Mouse (Mus musculus): ENCODE data around the gene Shc2. TPM values are rescaled to one million over a fixed set of nuclear protein-coding genes. Genes with fewer than 3 reads are reported as not detected.

Gene Shc2
- polyA plus RNA-seq, 1 experiment from 2014 or later = 2.1 TPM

- ATAC-seq (replicated peaks; ENCODE audit: low FRiP score) = no peak
- WGBS = 74% methylated on average over 2 of the region's 2 CpGs
Observed at GRCm38 (mm10) chr10:79660298-79660697, 22.6 kb upstream of the Shc2 start.

GRCm38 (mm10) chr10:79658829-79659228, 21.1 kb upstream of the Shc2 start:
- Histone ChIP-seq H3K9me3 (ENCODE audit: control insufficient read depth, low read length) (no peaks in the 10 kb centered on the region), H3K27me3 (replicated peaks; ENCODE audit: control insufficient read depth, insufficient read depth, low read length) (peaks cover 3% of the 10 kb centered on the region), H3K4me2 (no peak overlapping the region), H3K4me1 (replicated peaks; ENCODE audit: control insufficient read depth, insufficient read depth, low read length) (no peaks in the 10 kb centered on the region; the same call in 1 of the 2 replicates), H3K36me3 (ENCODE audit: control insufficient read depth, insufficient read depth, low read length) (no peaks in the 10 kb centered on the region), H3K9ac (ENCODE audit: low read depth, low read length) (no peak overlapping the region), H3K27ac (ENCODE audit: low read depth, low read length) (no peak overlapping the region), H3K4me3 (ENCODE audit: low read depth, low read length) (no peak overlapping the region)
- no peak for ATAC-seq (replicated peaks; ENCODE audit: low FRiP score)
- no peak for DNase-seq (ENCODE audit: low spot score)
- WGBS = 13% methylated on average over 4 of the region's 4 CpGs

More at GRCm38 (mm10) chr10:79660298-79660697, 22.6 kb upstream of the Shc2 start:
- H3K36me3 ChIP-seq (ENCODE audit: control insufficient read depth, insufficient read depth, low read length) = no peaks in the 10 kb centered on the region
- H3K4me2 ChIP-seq = no peak overlapping the region
- no peaks in the 10 kb centered on the region; the same call in 1 of the 2 replicates for H3K27me3 ChIP-seq (replicated peaks; ENCODE audit: control insufficient read depth, insufficient read depth, low read length)
- H3K27ac ChIP-seq (ENCODE audit: low read depth, low read length) = no peak overlapping the region
- no peak overlapping the region for H3K4me3 ChIP-seq (ENCODE audit: low read depth, low read length)
- no peaks in the 10 kb centered on the region for H3K9me3 ChIP-seq (ENCODE audit: control insufficient read depth, low read length)
- DNase-seq (ENCODE audit: low spot score) = no peak
- peaks cover 2% of the 10 kb centered on the region; the same call in 1 of the 2 replicates for H3K4me1 ChIP-seq (replicated peaks; ENCODE audit: control insufficient read depth, insufficient read depth, low read length)
- H3K9ac ChIP-seq (ENCODE audit: low read depth, low read length) = no peak overlapping the region

- WGBS = 50% methylated on average over 1 of the region's 1 CpGs
- no peak for DNase-seq (ENCODE audit: low spot score)
Observed at GRCm38 (mm10) chr10:79654946-79655395, 17.3 kb upstream of the Shc2 start.

GRCm38 (mm10) chr10:79652789-79653188, 15.1 kb upstream of the Shc2 start:
- no peak overlapping the region for H3K27ac ChIP-seq (ENCODE audit: low read depth, low read length)
- WGBS = 87% methylated on average over 7 of the region's 7 CpGs
- DNase-seq (ENCODE audit: low spot score) (no peak), ATAC-seq (replicated peaks; ENCODE audit: low FRiP score) (no peak)
- H3K9me3 ChIP-seq (ENCODE audit: control insufficient read depth, low read length) = no peaks in the 10 kb centered on the region
- H3K9ac ChIP-seq (ENCODE audit: low read depth, low read length) = no peak overlapping the region
- no peaks in the 10 kb centered on the region for H3K36me3 ChIP-seq (ENCODE audit: control insufficient read depth, insufficient read depth, low read length)
- H3K27me3 ChIP-seq (replicated peaks; ENCODE audit: control insufficient read depth, insufficient read depth, low read length) = peaks cover 3% of the 10 kb centered on the region
- no peak overlapping the region for H3K4me2 ChIP-seq
- H3K4me1 ChIP-seq (replicated peaks; ENCODE audit: control insufficient read depth, insufficient read depth, low read length) = no peaks in the 10 kb centered on the region
- no peak overlapping the region for H3K4me3 ChIP-seq (ENCODE audit: low read depth, low read length)

More at GRCm38 (mm10) chr10:79654946-79655395, 17.3 kb upstream of the Shc2 start:
- H3K4me3 ChIP-seq (ENCODE audit: low read depth, low read length) = no peak overlapping the region
- H3K9ac ChIP-seq (ENCODE audit: low read depth, low read length) = no peak overlapping the region
- no peak overlapping the region for H3K27ac ChIP-seq (ENCODE audit: low read depth, low read length)
- H3K9me3 ChIP-seq (ENCODE audit: control insufficient read depth, low read length) = no peaks in the 10 kb centered on the region
- no peaks in the 10 kb centered on the region for H3K4me1 ChIP-seq (replicated peaks; ENCODE audit: control insufficient read depth, insufficient read depth, low read length)
- ATAC-seq (replicated peaks; ENCODE audit: low FRiP score) = no peak
- no peaks in the 10 kb centered on the region for H3K36me3 ChIP-seq (ENCODE audit: control insufficient read depth, insufficient read depth, low read length)
- H3K27me3 ChIP-seq (replicated peaks; ENCODE audit: control insufficient read depth, insufficient read depth, low read length) = peaks cover 3% of the 10 kb centered on the region
- H3K4me2 ChIP-seq = no peak overlapping the region

GRCm38 (mm10) chr10:79649070-79649751, 11.5 kb upstream of the Shc2 start:
- DNase-seq (ENCODE audit: low spot score) (no peak), ATAC-seq (replicated peaks; ENCODE audit: low FRiP score) (no peak)
- no peak overlapping the region for H3K4me2 ChIP-seq
- H3K4me1 ChIP-seq (replicated peaks; ENCODE audit: control insufficient read depth, insufficient read depth, low read length) = no peaks in the 10 kb centered on the region
- no peak overlapping the region for H3K4me3 ChIP-seq (ENCODE audit: low read depth, low read length)
- H3K9me3 ChIP-seq (ENCODE audit: control insufficient read depth, low read length) = no peaks in the 10 kb centered on the region
- WGBS = 24% methylated on average over 7 of the region's 7 CpGs
- H3K27ac ChIP-seq (ENCODE audit: low read depth, low read length) = no peak overlapping the region
- H3K36me3 ChIP-seq (ENCODE audit: control insufficient read depth, insufficient read depth, low read length) = no peaks in the 10 kb centered on the region
- H3K27me3 ChIP-seq (replicated peaks; ENCODE audit: control insufficient read depth, insufficient read depth, low read length) = peaks cover 2% of the 10 kb centered on the region; the same call in 1 of the 2 replicates
- no peak overlapping the region for H3K9ac ChIP-seq (ENCODE audit: low read depth, low read length)

GRCm38 (mm10) chr10:79645711-79646110, 8.0 kb upstream of the Shc2 start, which contains the start of gene Odf3l2:
Gene Odf3l2, minus strand, starts transcription at chr10:79645738.
- Histone ChIP-seq H3K4me2 (no peak within 1 kb of the TSS), H3K27ac (ENCODE audit: low read depth, low read length) (no peak within 1 kb of the TSS), H3K36me3 (ENCODE audit: control insufficient read depth, insufficient read depth, low read length) (no peaks in the 10 kb centered on the region), H3K9ac (ENCODE audit: low read depth, low read length) (no peak within 1 kb of the TSS), H3K4me3 (ENCODE audit: low read depth, low read length) (no peak within 1 kb of the TSS), H3K9me3 (ENCODE audit: control insufficient read depth, low read length) (no peaks in the 10 kb centered on the region), H3K4me1 (replicated peaks; ENCODE audit: control insufficient read depth, insufficient read depth, low read length) (no peaks in the 10 kb centered on the region), H3K27me3 (replicated peaks; ENCODE audit: control insufficient read depth, insufficient read depth, low read length) (no peaks in the 10 kb centered on the region; the same call in 1 of the 2 replicates)
- 73% methylated on average over 8 of the region's 8 CpGs for WGBS
- no peak for ATAC-seq (replicated peaks; ENCODE audit: low FRiP score)
- no peak for DNase-seq (ENCODE audit: low spot score)

- no peak for DNase-seq (ENCODE audit: low spot score)
- Histone ChIP-seq H3K9me3 (ENCODE audit: control insufficient read depth, low read length) (no peaks in the 10 kb centered on the region), H3K4me3 (ENCODE audit: low read depth, low read length) (no peak overlapping the region), H3K27ac (ENCODE audit: low read depth, low read length) (no peak overlapping the region), H3K4me1 (replicated peaks; ENCODE audit: control insufficient read depth, insufficient read depth, low read length) (peaks cover 8% of the 10 kb centered on the region; the same call in 1 of the 2 replicates), H3K36me3 (ENCODE audit: control insufficient read depth, insufficient read depth, low read length) (no peaks in the 10 kb centered on the region), H3K9ac (ENCODE audit: low read depth, low read length) (no peak overlapping the region; the same call in 1 of the 2 replicates), H3K4me2 (peak overlapping the region; percentile 44), H3K27me3 (replicated peaks; ENCODE audit: control insufficient read depth, insufficient read depth, low read length) (peaks cover 46% of the 10 kb centered on the region)
- no peak for ATAC-seq (replicated peaks; ENCODE audit: low FRiP score)
- WGBS = 7% methylated on average over 23 of the region's 23 CpGs
Observed at GRCm38 (mm10) chr10:79638486-79639204, 927 bp upstream of the Shc2 start.

GRCm38 (mm10) chr10:79636287-79636686, 1.4 kb downstream of the Shc2 start:
- H3K9me3 ChIP-seq (ENCODE audit: control insufficient read depth, low read length) = no peaks in the 10 kb centered on the region
- H3K4me1 ChIP-seq (replicated peaks; ENCODE audit: control insufficient read depth, insufficient read depth, low read length) = peaks cover 8% of the 10 kb centered on the region; the same call in 1 of the 2 replicates
- no peak overlapping the region for H3K27ac ChIP-seq (ENCODE audit: low read depth, low read length)
- DNase-seq (ENCODE audit: low spot score) (no peak), ATAC-seq (replicated peaks; ENCODE audit: low FRiP score) (no peak)
- no peak overlapping the region for H3K9ac ChIP-seq (ENCODE audit: low read depth, low read length)
- H3K4me2 ChIP-seq = no peak overlapping the region
- 73% methylated on average over 8 of the region's 8 CpGs for WGBS
- H3K27me3 ChIP-seq (replicated peaks; ENCODE audit: control insufficient read depth, insufficient read depth, low read length) = peaks cover 46% of the 10 kb centered on the region
- no peak overlapping the region for H3K4me3 ChIP-seq (ENCODE audit: low read depth, low read length)
- no peaks in the 10 kb centered on the region for H3K36me3 ChIP-seq (ENCODE audit: control insufficient read depth, insufficient read depth, low read length)
